Mouse (Mus musculus) hindbrain, embryonic 13.5 days (tissue): ENCODE results near the gene Ints7. TPM values are rescaled to one million over a fixed set of nuclear protein-coding genes. Genes with fewer than 3 reads are reported as not detected.

Experiments
- ATAC-seq: fragments of 200-750 bp; cut with Nextera tagmentation; 2 replicates; pipeline ENCODE4 v1.8.0; 2017; ENCODE audit warnings: moderate TSS enrichment; ENCODE audit not compliant: low FRiP score
- H3K27ac ChIP-seq: fragments of 300-500 bp; sonication (generic); 2 replicates; pipeline ENCODE4 v1.5.1; 2015; ENCODE audit warnings: inconsistent platforms, mild to moderate bottlenecking, moderate library complexity
- H3K27me3 ChIP-seq: fragments of 300-500 bp; sonication (generic); 2 replicates; pipeline ENCODE4 v1.6.1; 2015; ENCODE audit warnings: mild to moderate bottlenecking, inconsistent platforms
- H3K36me3 ChIP-seq: fragments of 300-500 bp; sonication (generic); 2 replicates; pipeline ENCODE4 v1.6.1; 2015; ENCODE audit warnings: mild to moderate bottlenecking, inconsistent platforms
- H3K4me1 ChIP-seq: fragments of 300-500 bp; sonication (generic); replicated peaks from 2 replicates; pipeline ENCODE4 v1.6.1; 2015; ENCODE audit warnings: inconsistent platforms
- H3K4me2 ChIP-seq: fragments of 300-500 bp; sonication (generic); 2 replicates; pipeline ENCODE4 v1.6.1; 2015; ENCODE audit warnings: inconsistent platforms, mild to moderate bottlenecking, moderate library complexity
- H3K4me3 ChIP-seq: fragments of 300-500 bp; sonication (generic); 2 replicates; pipeline ENCODE4 v1.5.1; 2015; ENCODE audit warnings: mild to moderate bottlenecking, inconsistent platforms
- H3K9ac ChIP-seq: fragments of 300-500 bp; sonication (generic); 2 replicates; pipeline ENCODE4 v1.6.1; 2015; ENCODE audit warnings: mild to moderate bottlenecking, inconsistent platforms
- H3K9me3 ChIP-seq: fragments of 300-500 bp; sonication (generic); 2 replicates; pipeline ENCODE4 v1.6.1; 2016; ENCODE audit warnings: inconsistent platforms
- WGBS: fragments of 180-500 bp; shearing (Covaris S2); methylation state at CpG from one replicate; pipeline ENCODE4 v1.1.7; 2015; 5-methylcytosine and 5-hydroxymethylcytosine counted together
- polyA plus RNA-seq: library from polyadenylated mRNA; unstranded; fragments of >200 nt; fragmentation: Nextera tagmentation; extraction: Ambion mirVana; gene quantifications from 2 replicates; pipeline ENCODE4 v1.2.1, GENCODE M21; 2015

The Ints7 gene
- polyA plus RNA-seq, 1 experiment from 2014 or later: 44.0 TPM

- H3K27ac ChIP-seq: no peak overlapping the region
- 95% methylated on average over 3 of the region's 3 CpGs for WGBS
- no peaks in the 10 kb centered on the region for H3K27me3 ChIP-seq
- no peak overlapping the region for H3K4me2 ChIP-seq
- peaks cover 83% of the 10 kb centered on the region for H3K36me3 ChIP-seq
- no peak overlapping the region for H3K9ac ChIP-seq
- no peak overlapping the region for H3K4me3 ChIP-seq
- no peaks in the 10 kb centered on the region for H3K9me3 ChIP-seq
- no peak for ATAC-seq
- no peaks in the 10 kb centered on the region for H3K4me1 ChIP-seq
These were observed 11.6 kb downstream of the Ints7 start for GRCm38 (mm10) chr1:191587062-191587461.

- Histone ChIP-seq H3K36me3 (peaks cover 76% of the 10 kb centered on the region), H3K27me3 (no peaks in the 10 kb centered on the region), H3K4me1 (no peaks in the 10 kb centered on the region), H3K9ac (no peak overlapping the region), H3K27ac (no peak overlapping the region), H3K4me3 (no peak overlapping the region), H3K4me2 (no peak overlapping the region), H3K9me3 (no peaks in the 10 kb centered on the region)
- no peak for ATAC-seq
- 96% methylated on average over 2 of the region's 2 CpGs for WGBS
These were observed 13.3 kb downstream of the Ints7 start for GRCm38 (mm10) chr1:191588749-191589148.

- Histone ChIP-seq H3K9ac (no peak overlapping the region), H3K4me2 (no peak overlapping the region), H3K36me3 (peaks cover 70% of the 10 kb centered on the region), H3K27me3 (no peaks in the 10 kb centered on the region), H3K27ac (no peak overlapping the region), H3K4me3 (no peak overlapping the region), H3K9me3 (no peaks in the 10 kb centered on the region), H3K4me1 (no peaks in the 10 kb centered on the region)
- no peak for ATAC-seq
- WGBS: 91% methylated on average over 12 of the region's 12 CpGs
These were observed 16.7 kb downstream of the Ints7 start for GRCm38 (mm10) chr1:191592016-191592720.

- no peaks in the 10 kb centered on the region for H3K9me3 ChIP-seq
- no peak for ATAC-seq
- H3K27ac ChIP-seq: no peak overlapping the region
- H3K4me1 ChIP-seq: no peaks in the 10 kb centered on the region
- WGBS: 94% methylated on average over 8 of the region's 8 CpGs
- no peak overlapping the region for H3K4me2 ChIP-seq
- H3K4me3 ChIP-seq: no peak overlapping the region
- H3K9ac ChIP-seq: no peak overlapping the region
- H3K36me3 ChIP-seq: peaks cover 65% of the 10 kb centered on the region
- no peaks in the 10 kb centered on the region for H3K27me3 ChIP-seq
These were observed 20.6 kb downstream of the Ints7 start for GRCm38 (mm10) chr1:191596076-191596475.

- H3K4me2 ChIP-seq: no peak overlapping the region
- H3K27ac ChIP-seq: no peak overlapping the region
- no peaks in the 10 kb centered on the region for H3K27me3 ChIP-seq
- ATAC-seq: no peak
- H3K4me3 ChIP-seq: no peak overlapping the region
- no peaks in the 10 kb centered on the region for H3K4me1 ChIP-seq
- peaks cover 62% of the 10 kb centered on the region for H3K36me3 ChIP-seq
- 90% methylated on average over 5 of the region's 5 CpGs for WGBS
- no peak overlapping the region for H3K9ac ChIP-seq
- H3K9me3 ChIP-seq: no peaks in the 10 kb centered on the region
These were observed 23.8 kb downstream of the Ints7 start for GRCm38 (mm10) chr1:191599210-191599609.

DNA sequence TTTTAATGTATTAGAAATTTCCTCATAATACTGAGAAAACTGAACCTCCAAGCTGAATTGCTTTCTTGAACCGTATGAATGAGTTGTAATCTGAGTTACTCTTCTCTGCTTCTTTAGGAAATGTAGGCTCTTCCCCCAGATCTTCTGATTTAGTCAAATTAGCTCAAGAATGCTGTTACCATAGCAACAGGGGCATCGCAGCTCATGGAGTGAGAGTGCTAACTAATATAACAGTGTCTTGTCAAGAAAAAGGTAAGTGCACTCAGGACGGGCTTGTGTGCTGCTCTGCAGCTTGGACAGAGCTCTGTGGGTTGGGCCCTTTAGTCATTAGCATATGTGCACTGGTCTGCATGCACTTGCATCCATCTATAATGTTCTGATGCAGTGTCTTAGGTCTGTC, 29.3 kb downstream of the Ints7 start:
- no peak overlapping the region for H3K4me2 ChIP-seq
- H3K27me3 ChIP-seq: no peaks in the 10 kb centered on the region
- ATAC-seq: no peak
- H3K27ac ChIP-seq: no peak overlapping the region
- H3K4me1 ChIP-seq: no peaks in the 10 kb centered on the region
- no peak overlapping the region for H3K9ac ChIP-seq
- WGBS: 79% methylated on average over 3 of the region's 3 CpGs
- H3K4me3 ChIP-seq: no peak overlapping the region
- H3K36me3 ChIP-seq: peaks cover 72% of the 10 kb centered on the region
- no peaks in the 10 kb centered on the region for H3K9me3 ChIP-seq

- Histone ChIP-seq H3K9ac (no peak overlapping the region), H3K4me2 (no peak overlapping the region), H3K36me3 (peaks cover 90% of the 10 kb centered on the region), H3K4me3 (no peak overlapping the region), H3K27me3 (no peaks in the 10 kb centered on the region), H3K9me3 (no peaks in the 10 kb centered on the region), H3K27ac (no peak overlapping the region), H3K4me1 (no peaks in the 10 kb centered on the region)
- 96% methylated on average over 6 of the region's 6 CpGs for WGBS
- ATAC-seq: no peak
These were observed 33.6 kb downstream of the Ints7 start for GRCm38 (mm10) chr1:191609051-191609450.

- H3K9ac ChIP-seq: no peak overlapping the region
- no peak for ATAC-seq
- H3K4me3 ChIP-seq: no peak overlapping the region
- H3K27me3 ChIP-seq: no peaks in the 10 kb centered on the region
- 94% methylated on average over 1 of the region's 1 CpGs for WGBS
- no peaks in the 10 kb centered on the region for H3K9me3 ChIP-seq
- H3K4me2 ChIP-seq: no peak overlapping the region
- no peak overlapping the region for H3K27ac ChIP-seq
- H3K36me3 ChIP-seq: peaks cover 92% of the 10 kb centered on the region
- no peaks in the 10 kb centered on the region for H3K4me1 ChIP-seq
These were observed 34.1 kb downstream of the Ints7 start for GRCm38 (mm10) chr1:191609578-191609977.

- H3K4me1 ChIP-seq: no peaks in the 10 kb centered on the region
- H3K27ac ChIP-seq: no peak overlapping the region
- H3K4me2 ChIP-seq: no peak overlapping the region
- H3K9ac ChIP-seq: no peak overlapping the region
- no peaks in the 10 kb centered on the region for H3K9me3 ChIP-seq
- H3K27me3 ChIP-seq: no peaks in the 10 kb centered on the region
- 96% methylated on average over 7 of the region's 7 CpGs for WGBS
- H3K36me3 ChIP-seq: peaks cover 92% of the 10 kb centered on the region
- H3K4me3 ChIP-seq: no peak overlapping the region
- ATAC-seq: no peak
These were observed 34.9 kb downstream of the Ints7 start for GRCm38 (mm10) chr1:191610357-191610756.

- Histone ChIP-seq H3K27ac (no peak overlapping the region), H3K9me3 (no peaks in the 10 kb centered on the region), H3K4me2 (no peak overlapping the region), H3K4me3 (no peak overlapping the region), H3K36me3 (peaks cover 93% of the 10 kb centered on the region), H3K9ac (no peak overlapping the region), H3K27me3 (no peaks in the 10 kb centered on the region), H3K4me1 (no peaks in the 10 kb centered on the region)
- 90% methylated on average over 9 of the region's 9 CpGs for WGBS
- ATAC-seq: no peak
These were observed 36.2 kb downstream of the Ints7 start for GRCm38 (mm10) chr1:191611686-191612085.

DNA sequence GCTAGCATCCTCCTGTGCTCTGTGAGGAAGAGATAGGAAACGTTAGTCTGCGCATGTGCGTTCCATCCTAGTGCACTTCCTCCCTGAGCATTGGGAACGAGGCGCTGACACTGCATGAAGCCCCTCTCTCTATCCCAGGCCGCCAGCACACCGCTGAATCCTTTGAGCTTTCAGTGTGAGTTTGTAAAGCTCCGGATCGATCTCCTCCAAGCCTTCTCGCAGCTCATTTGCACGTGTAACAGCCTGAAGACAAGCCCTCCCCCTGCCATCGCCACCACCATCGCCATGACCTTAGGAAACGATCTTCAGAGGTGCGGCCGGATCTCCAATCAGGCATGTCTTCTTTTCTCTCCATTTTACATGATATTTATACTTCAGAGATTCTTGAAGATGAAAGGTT, 37.4 kb downstream of the Ints7 start:
- 90% methylated on average over 16 of the region's 16 CpGs for WGBS
- Histone ChIP-seq H3K27me3 (no peaks in the 10 kb centered on the region), H3K4me1 (no peaks in the 10 kb centered on the region), H3K36me3 (peaks cover 93% of the 10 kb centered on the region), H3K27ac (no peak overlapping the region), H3K4me2 (no peak overlapping the region), H3K4me3 (no peak overlapping the region), H3K9ac (no peak overlapping the region), H3K9me3 (no peaks in the 10 kb centered on the region)
- ATAC-seq: no peak

- 63% methylated on average over 8 of the region's 8 CpGs for WGBS
- Histone ChIP-seq H3K4me2 (no peak overlapping the region), H3K36me3 (peaks cover 94% of the 10 kb centered on the region)
These were observed 40.8 kb downstream of the Ints7 start for GRCm38 (mm10) chr1:191616245-191616644.

GRCm38 (mm10) chr1:191617589-191617988, 42.2 kb downstream of the Ints7 start:
- WGBS: 93% methylated on average over 3 of the region's 3 CpGs

More at GRCm38 (mm10) chr1:191616245-191616644, 40.8 kb downstream of the Ints7 start:
- no peaks in the 10 kb centered on the region for H3K27me3 ChIP-seq
- H3K4me1 ChIP-seq: no peaks in the 10 kb centered on the region
- H3K9me3 ChIP-seq: no peaks in the 10 kb centered on the region
- H3K9ac ChIP-seq: no peak overlapping the region
- no peak overlapping the region for H3K27ac ChIP-seq
- ATAC-seq: no peak
- H3K4me3 ChIP-seq: no peak overlapping the region

More at GRCm38 (mm10) chr1:191617589-191617988, 42.2 kb downstream of the Ints7 start:
- Histone ChIP-seq H3K27me3 (no peaks in the 10 kb centered on the region), H3K9ac (no peak overlapping the region), H3K27ac (no peak overlapping the region), H3K36me3 (peaks cover 97% of the 10 kb centered on the region), H3K4me3 (no peak overlapping the region), H3K4me2 (no peak overlapping the region), H3K4me1 (no peaks in the 10 kb centered on the region), H3K9me3 (no peaks in the 10 kb centered on the region)
- no peak for ATAC-seq
